Mouse (Mus musculus) heart, adult 2 months (tissue): ENCODE data around the gene Fhl3.
"Not testable (repeated sequence)": the region's sequence is repeated elsewhere in the genome, so short reads cannot be mapped to it uniquely, and the experiment has no call there.

Experiments
- CTCF ChIP-seq: fragments of 200-600 bp; IDR thresholded peaks from 2 replicates; pipeline ENCODE4 v1.8.1; 2022; ENCODE audit warnings: antibody characterized with exemption, mild to moderate bottlenecking, moderate library complexity
- EP300 ChIP-seq: fragments of 200-500 bp; IDR thresholded peaks from 2 replicates; pipeline ENCODE4 v1.6.1; 2011; ENCODE audit warnings: low read depth, low read length, control low read depth; ENCODE audit not compliant: insufficient read depth
- POLR2A ChIP-seq: fragments of 200-500 bp; IDR thresholded peaks from 2 replicates; pipeline ENCODE4 v1.6.1; 2011; ENCODE audit warnings: mild to moderate bottlenecking, low read depth, low read length, control low read depth; ENCODE audit not compliant: insufficient read depth

DNA sequence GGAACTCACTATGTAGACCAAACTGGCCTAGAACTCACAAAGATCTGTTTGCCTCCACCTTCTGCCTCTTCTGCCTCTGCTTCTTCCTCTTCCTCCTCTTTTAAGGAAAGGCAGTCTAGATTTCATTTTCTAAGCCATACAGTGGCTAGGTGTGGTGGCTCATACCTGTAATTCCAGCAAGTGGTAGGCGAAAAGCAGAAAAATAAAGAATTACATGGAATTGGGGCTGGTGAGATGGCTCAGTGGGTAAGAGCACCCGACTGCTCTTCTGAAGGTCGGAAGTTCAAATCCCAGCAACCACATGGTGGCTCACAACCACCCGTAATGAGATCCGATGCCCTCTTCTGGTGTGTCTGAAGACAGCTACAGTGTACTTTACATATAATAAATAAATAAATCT, 13.3 kb downstream of the Fhl3 start:
- TF ChIP-seq POLR2A, CTCF, EP300: not testable (repeated sequence)
